Mouse (Mus musculus): ENCODE data around the gene Fuca1. TPM values are rescaled to one million over a fixed set of nuclear protein-coding genes. Genes with fewer than 3 reads are reported as not detected.

Fuca1 gene
- polyA plus RNA-seq, 1 experiment = 172 TPM

GRCm38 (mm10) chr4:135963457-135964193, 43.1 kb downstream of the Fuca1 start, which contains the start of gene Gale:
Gene Gale (plus strand): TSS chr4:135963727.
- TF ChIP-seq CTCF (IDR thresholded peaks at IDR 0.05; ENCODE audit: control insufficient read depth, insufficient read depth, low read length) (no peak), POLR2A (IDR thresholded peaks at IDR 0.05; ENCODE audit: borderline replicate concordance, control insufficient read depth, low read depth, low read length) (peak; percentile 91; the same call in 1 of the 2 replicates)
- H3K4me1 ChIP-seq (ENCODE audit: control insufficient read depth, insufficient read depth, low read length) = no peaks in the 10 kb centered on the region
- H3K4me3 ChIP-seq (replicated peaks; ENCODE audit: control insufficient read depth, low read depth, low read length) = peak within 1 kb of the TSS; percentile 98
- under 1% methylated on average over 56 of the region's 56 CpGs for WGBS
- H3K27ac ChIP-seq (ENCODE audit: control insufficient read depth, insufficient read depth, low read depth, low read length, poor library complexity) = peak within 1 kb of the TSS; percentile 96

- 4% methylated on average over 12 of the region's 12 CpGs for WGBS
- no peak for TF ChIP-seq CTCF (IDR thresholded peaks at IDR 0.05; ENCODE audit: control insufficient read depth, insufficient read depth, low read length)
- no peak; the same call in 1 of the 2 replicates for TF ChIP-seq POLR2A (IDR thresholded peaks at IDR 0.05; ENCODE audit: borderline replicate concordance, control insufficient read depth, low read depth, low read length)
- H3K4me1 ChIP-seq (ENCODE audit: control insufficient read depth, insufficient read depth, low read length) = no peaks in the 10 kb centered on the region
- H3K27ac ChIP-seq (ENCODE audit: control insufficient read depth, insufficient read depth, low read depth, low read length, poor library complexity) = no peak overlapping the region
- H3K4me3 ChIP-seq (replicated peaks; ENCODE audit: control insufficient read depth, low read depth, low read length) = peak overlapping the region; percentile 98
These were observed 43.9 kb downstream of the Fuca1 start for GRCm38 (mm10) chr4:135964426-135964825.

GRCm38 (mm10) chr4:135965113-135965512, 44.6 kb downstream of the Fuca1 start:
- no peaks in the 10 kb centered on the region for H3K4me1 ChIP-seq (ENCODE audit: control insufficient read depth, insufficient read depth, low read length)
- no peak for TF ChIP-seq CTCF (IDR thresholded peaks at IDR 0.05; ENCODE audit: control insufficient read depth, insufficient read depth, low read length)
- no peak for TF ChIP-seq POLR2A (IDR thresholded peaks at IDR 0.05; ENCODE audit: borderline replicate concordance, control insufficient read depth, low read depth, low read length)
- H3K27ac ChIP-seq (ENCODE audit: control insufficient read depth, insufficient read depth, low read depth, low read length, poor library complexity) = no peak overlapping the region
- WGBS = 80% methylated on average over 9 of the region's 9 CpGs
- no peak overlapping the region for H3K4me3 ChIP-seq (replicated peaks; ENCODE audit: control insufficient read depth, low read depth, low read length)

DNA sequence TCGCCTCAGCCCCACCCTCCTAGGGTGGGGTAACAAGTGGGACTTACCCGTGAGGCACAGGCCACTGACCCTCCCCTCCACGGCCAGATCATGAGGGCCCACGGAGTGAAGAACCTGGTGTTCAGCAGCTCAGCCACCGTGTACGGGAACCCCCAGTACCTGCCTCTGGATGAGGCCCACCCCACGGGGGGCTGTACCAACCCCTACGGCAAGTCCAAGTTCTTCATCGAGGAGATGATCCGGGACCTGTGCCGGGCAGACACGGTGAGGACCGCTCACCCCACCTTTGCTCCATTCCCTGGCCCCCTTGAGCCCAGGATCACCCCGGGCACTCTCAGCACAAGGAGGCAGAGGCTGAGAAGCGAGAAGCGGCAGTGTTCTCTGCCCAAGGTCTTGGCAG, 45.7 kb downstream of the Fuca1 start:
- no peaks in the 10 kb centered on the region for H3K4me1 ChIP-seq (ENCODE audit: control insufficient read depth, insufficient read depth, low read length)
- 90% methylated on average over 16 of the region's 16 CpGs for WGBS
- no peak for TF ChIP-seq POLR2A (IDR thresholded peaks at IDR 0.05; ENCODE audit: borderline replicate concordance, control insufficient read depth, low read depth, low read length)
- TF ChIP-seq CTCF (IDR thresholded peaks at IDR 0.05; ENCODE audit: control insufficient read depth, insufficient read depth, low read length) = no peak

GRCm38 (mm10) chr4:135967086-135967760, 46.7 kb downstream of the Fuca1 start:
- H3K4me1 ChIP-seq (ENCODE audit: control insufficient read depth, insufficient read depth, low read length) = no peaks in the 10 kb centered on the region
- H3K4me3 ChIP-seq (replicated peaks; ENCODE audit: control insufficient read depth, low read depth, low read length) = no peak overlapping the region
- WGBS = 85% methylated on average over 18 of the region's 18 CpGs
- H3K27ac ChIP-seq (ENCODE audit: control insufficient read depth, insufficient read depth, low read depth, low read length, poor library complexity) = no peak overlapping the region
- no peak for TF ChIP-seq CTCF (IDR thresholded peaks at IDR 0.05; ENCODE audit: control insufficient read depth, insufficient read depth, low read length)
- TF ChIP-seq POLR2A (IDR thresholded peaks at IDR 0.05; ENCODE audit: borderline replicate concordance, control insufficient read depth, low read depth, low read length) = no peak

More for the DNA sequence above, 45.7 kb downstream of the Fuca1 start:
- Histone ChIP-seq H3K27ac (ENCODE audit: control insufficient read depth, insufficient read depth, low read depth, low read length, poor library complexity) (no peak overlapping the region), H3K4me3 (replicated peaks; ENCODE audit: control insufficient read depth, low read depth, low read length) (no peak overlapping the region)

GRCm38 (mm10) chr4:135968271-135968869, 47.8 kb downstream of the Fuca1 start:
- peaks cover 3% of the 10 kb centered on the region for H3K4me1 ChIP-seq (ENCODE audit: control insufficient read depth, insufficient read depth, low read length)
- WGBS = 85% methylated on average over 19 of the region's 19 CpGs
- TF ChIP-seq CTCF (IDR thresholded peaks at IDR 0.05; ENCODE audit: control insufficient read depth, insufficient read depth, low read length) (no peak), POLR2A (IDR thresholded peaks at IDR 0.05; ENCODE audit: borderline replicate concordance, control insufficient read depth, low read depth, low read length) (no peak)

DNA sequence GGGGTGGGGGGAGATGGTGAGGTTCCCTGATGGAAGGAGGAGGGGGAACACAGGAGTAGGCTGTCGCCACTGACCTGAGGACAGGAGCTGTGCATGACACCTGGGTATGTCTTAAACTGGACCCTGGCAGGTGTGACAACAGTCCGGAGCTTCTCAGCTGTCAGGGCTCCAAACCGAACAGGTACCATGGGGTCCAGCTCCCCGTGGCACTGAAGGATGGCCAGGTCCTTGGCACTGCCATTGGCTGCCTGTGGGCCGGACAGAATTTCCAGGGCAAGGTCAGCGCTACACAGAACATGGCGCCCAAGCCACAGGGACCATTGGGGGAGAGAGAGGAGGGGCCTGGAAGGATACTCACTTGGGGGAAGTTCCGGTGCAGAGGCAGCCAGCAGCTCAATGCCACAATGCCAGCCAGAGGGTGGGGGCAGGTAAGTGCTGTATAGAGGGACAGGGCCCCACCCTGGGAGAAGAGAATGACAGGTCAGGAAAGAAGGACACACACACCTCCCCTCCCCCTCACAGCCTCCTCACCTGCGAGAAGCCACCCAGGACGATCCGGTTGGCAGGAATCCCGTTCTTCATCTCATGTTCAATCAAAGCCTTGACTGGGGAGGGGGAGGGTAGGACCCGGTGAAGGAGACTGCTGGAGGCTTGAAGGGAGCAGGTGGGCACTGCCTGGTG, 48.7 kb downstream of the Fuca1 start:
- TF ChIP-seq POLR2A (IDR thresholded peaks at IDR 0.05; ENCODE audit: borderline replicate concordance, control insufficient read depth, low read depth, low read length) = no peak
- TF ChIP-seq CTCF (IDR thresholded peaks at IDR 0.05; ENCODE audit: control insufficient read depth, insufficient read depth, low read length) = no peak
- Histone ChIP-seq H3K4me1 (ENCODE audit: control insufficient read depth, insufficient read depth, low read length) (peaks cover 4% of the 10 kb centered on the region), H3K27ac (ENCODE audit: control insufficient read depth, insufficient read depth, low read depth, low read length, poor library complexity) (no peak overlapping the region), H3K4me3 (replicated peaks; ENCODE audit: control insufficient read depth, low read depth, low read length) (no peak overlapping the region)
- WGBS = 83% methylated on average over 13 of the region's 13 CpGs

More at GRCm38 (mm10) chr4:135968271-135968869, 47.8 kb downstream of the Fuca1 start:
- H3K27ac ChIP-seq (ENCODE audit: control insufficient read depth, insufficient read depth, low read depth, low read length, poor library complexity) = no peak overlapping the region
- no peak overlapping the region for H3K4me3 ChIP-seq (replicated peaks; ENCODE audit: control insufficient read depth, low read depth, low read length)

Data from bone marrow, adult 2 months (tissue).